Mouse (Mus musculus): Measurements from ENCODE around the gene Stab2. TPM values are rescaled to one million over a fixed set of nuclear protein-coding genes. Genes with fewer than 3 reads are reported as not detected.

Stab2 gene
- polyA plus RNA-seq, 1 experiment from 2014 or later, result 0.24 TPM

GRCm38 (mm10) chr10:86952696-86953095 is 55.1 kb downstream of the Stab2 start:
- Histone ChIP-seq H3K4me2 (replicated peaks; ENCODE audit: low read depth, low read length) (no peak overlapping the region), H3K27me3 (replicated peaks; ENCODE audit: insufficient read depth, low read length) (no peaks in the 10 kb centered on the region), H3K4me1 (ENCODE audit: insufficient read depth, low read depth, low read length) (no peaks in the 10 kb centered on the region), H3K27ac (ENCODE audit: low read length) (no peak overlapping the region), H3K9ac (replicated peaks; ENCODE audit: low read depth) (no peak overlapping the region), H3K36me3 (ENCODE audit: insufficient read depth, low read length) (no peaks in the 10 kb centered on the region), H3K4me3 (ENCODE audit: low read depth, low read length) (no peak overlapping the region), H3K9me3 (ENCODE audit: low read length) (no peaks in the 10 kb centered on the region)
- no peak for TF ChIP-seq EP300 (IDR thresholded peaks at IDR 0.05)
- TF ChIP-seq CTCF (IDR thresholded peaks at IDR 0.05), result peak; percentile 11; the same call in 1 of the 2 replicates
- ATAC-seq (no peak), DNase-seq (ENCODE audit: low spot score) (no peak)
- 71% methylated on average over 1 of the region's 1 CpGs for WGBS

- no peak for TF ChIP-seq CTCF (IDR thresholded peaks at IDR 0.05)
- TF ChIP-seq EP300 (IDR thresholded peaks at IDR 0.05), result no peak
- no peak overlapping the region for H3K27ac ChIP-seq (ENCODE audit: low read length)
- no peak for DNase-seq (ENCODE audit: low spot score)
- H3K27me3 ChIP-seq (replicated peaks; ENCODE audit: insufficient read depth, low read length), result no peaks in the 10 kb centered on the region
- H3K4me2 ChIP-seq (replicated peaks; ENCODE audit: low read depth, low read length), result no peak overlapping the region
- no peak overlapping the region for H3K4me3 ChIP-seq (ENCODE audit: low read depth, low read length)
- H3K9me3 ChIP-seq (ENCODE audit: low read length), result no peaks in the 10 kb centered on the region
- ATAC-seq, result no peak
- WGBS, result 78% methylated on average over 4 of the region's 4 CpGs
- H3K36me3 ChIP-seq (ENCODE audit: insufficient read depth, low read length), result no peaks in the 10 kb centered on the region
- no peaks in the 10 kb centered on the region for H3K4me1 ChIP-seq (ENCODE audit: insufficient read depth, low read depth, low read length)
- no peak overlapping the region for H3K9ac ChIP-seq (replicated peaks; ENCODE audit: low read depth)
Measured at GRCm38 (mm10) chr10:86950806-86951205, 57.0 kb downstream of the Stab2 start.

- ATAC-seq (no peak), DNase-seq (ENCODE audit: low spot score) (no peak)
- H3K9ac ChIP-seq (replicated peaks; ENCODE audit: low read depth), result no peak overlapping the region
- no peak overlapping the region for H3K4me2 ChIP-seq (replicated peaks; ENCODE audit: low read depth, low read length)
- no peak overlapping the region for H3K27ac ChIP-seq (ENCODE audit: low read length)
- no peaks in the 10 kb centered on the region for H3K27me3 ChIP-seq (replicated peaks; ENCODE audit: insufficient read depth, low read length)
- H3K4me3 ChIP-seq (ENCODE audit: low read depth, low read length), result no peak overlapping the region
- no peaks in the 10 kb centered on the region for H3K36me3 ChIP-seq (ENCODE audit: insufficient read depth, low read length)
- TF ChIP-seq CTCF (IDR thresholded peaks at IDR 0.05) (no peak), EP300 (IDR thresholded peaks at IDR 0.05) (no peak)
- no peaks in the 10 kb centered on the region for H3K4me1 ChIP-seq (ENCODE audit: insufficient read depth, low read depth, low read length)
- 69% methylated on average over 4 of the region's 4 CpGs for WGBS
- no peaks in the 10 kb centered on the region for H3K9me3 ChIP-seq (ENCODE audit: low read length)
Measured at GRCm38 (mm10) chr10:86949886-86950285, 57.9 kb downstream of the Stab2 start.

GRCm38 (mm10) chr10:86947541-86947940 is 60.3 kb downstream of the Stab2 start:
- 65% methylated on average over 2 of the region's 2 CpGs for WGBS
- ATAC-seq (no peak), DNase-seq (ENCODE audit: low spot score) (peak; percentile 23)
- Histone ChIP-seq H3K4me2 (replicated peaks; ENCODE audit: low read depth, low read length) (no peak overlapping the region), H3K4me1 (ENCODE audit: insufficient read depth, low read depth, low read length) (no peaks in the 10 kb centered on the region), H3K27ac (ENCODE audit: low read length) (no peak overlapping the region), H3K4me3 (ENCODE audit: low read depth, low read length) (no peak overlapping the region), H3K27me3 (replicated peaks; ENCODE audit: insufficient read depth, low read length) (no peaks in the 10 kb centered on the region), H3K9me3 (ENCODE audit: low read length) (no peaks in the 10 kb centered on the region), H3K36me3 (ENCODE audit: insufficient read depth, low read length) (no peaks in the 10 kb centered on the region), H3K9ac (replicated peaks; ENCODE audit: low read depth) (no peak overlapping the region)
- TF ChIP-seq CTCF (IDR thresholded peaks at IDR 0.05) (no peak), EP300 (IDR thresholded peaks at IDR 0.05) (no peak)

- H3K9ac ChIP-seq (replicated peaks; ENCODE audit: low read depth), result no peak overlapping the region
- no peaks in the 10 kb centered on the region for H3K27me3 ChIP-seq (replicated peaks; ENCODE audit: insufficient read depth, low read length)
- H3K9me3 ChIP-seq (ENCODE audit: low read length), result no peaks in the 10 kb centered on the region
- no peak overlapping the region for H3K4me3 ChIP-seq (ENCODE audit: low read depth, low read length)
- H3K27ac ChIP-seq (ENCODE audit: low read length), result no peak overlapping the region
- no peaks in the 10 kb centered on the region for H3K4me1 ChIP-seq (ENCODE audit: insufficient read depth, low read depth, low read length)
- 91% methylated on average over 4 of the region's 4 CpGs for WGBS
- DNase-seq (ENCODE audit: low spot score) (no peak), ATAC-seq (no peak)
- H3K4me2 ChIP-seq (replicated peaks; ENCODE audit: low read depth, low read length), result no peak overlapping the region
- no peaks in the 10 kb centered on the region for H3K36me3 ChIP-seq (ENCODE audit: insufficient read depth, low read length)
- no peak for TF ChIP-seq EP300 (IDR thresholded peaks at IDR 0.05)
- no peak for TF ChIP-seq CTCF (IDR thresholded peaks at IDR 0.05)
Measured at GRCm38 (mm10) chr10:86940591-86940990, 67.2 kb downstream of the Stab2 start.

GRCm38 (mm10) chr10:86934376-86934775 is 73.4 kb downstream of the Stab2 start:
- H3K9ac ChIP-seq (replicated peaks; ENCODE audit: low read depth), result no peak overlapping the region
- H3K9me3 ChIP-seq (ENCODE audit: low read length), result no peaks in the 10 kb centered on the region
- WGBS, result 36% methylated on average over 5 of the region's 6 CpGs
- H3K4me1 ChIP-seq (ENCODE audit: insufficient read depth, low read depth, low read length), result 0 out of 2 replicates have a peak, but pooled peaks cover 5% of the 10 kb centered on the region
- DNase-seq (ENCODE audit: low spot score) (no peak), ATAC-seq (no peak)
- no peak for TF ChIP-seq EP300 (IDR thresholded peaks at IDR 0.05)
- no peak for TF ChIP-seq CTCF (IDR thresholded peaks at IDR 0.05)
- H3K27ac ChIP-seq (ENCODE audit: low read length), result no peak overlapping the region
- H3K4me2 ChIP-seq (replicated peaks; ENCODE audit: low read depth, low read length), result no peak overlapping the region
- H3K27me3 ChIP-seq (replicated peaks; ENCODE audit: insufficient read depth, low read length), result no peaks in the 10 kb centered on the region
- H3K36me3 ChIP-seq (ENCODE audit: insufficient read depth, low read length), result no peaks in the 10 kb centered on the region
- H3K4me3 ChIP-seq (ENCODE audit: low read depth, low read length), result no peak overlapping the region

- no peaks in the 10 kb centered on the region for H3K27me3 ChIP-seq (replicated peaks; ENCODE audit: insufficient read depth, low read length)
- H3K4me2 ChIP-seq (replicated peaks; ENCODE audit: low read depth, low read length), result no peak overlapping the region
- WGBS, result 30% methylated on average over 3 of the region's 3 CpGs
- H3K27ac ChIP-seq (ENCODE audit: low read length), result no peak overlapping the region
- 0 out of 2 replicates have a peak, but pooled peaks cover 5% of the 10 kb centered on the region for H3K4me1 ChIP-seq (ENCODE audit: insufficient read depth, low read depth, low read length)
- H3K9me3 ChIP-seq (ENCODE audit: low read length), result no peaks in the 10 kb centered on the region
- no peak overlapping the region for H3K9ac ChIP-seq (replicated peaks; ENCODE audit: low read depth)
- TF ChIP-seq EP300 (IDR thresholded peaks at IDR 0.05), result 0 out of 2 replicates have a peak, but pooled peaks have one; percentile 7
- no peak for TF ChIP-seq CTCF (IDR thresholded peaks at IDR 0.05)
- DNase-seq (ENCODE audit: low spot score) (peak; percentile 23), ATAC-seq (peak; percentile 39; the same call in 1 of the 2 replicates)
- no peak overlapping the region for H3K4me3 ChIP-seq (ENCODE audit: low read depth, low read length)
- no peaks in the 10 kb centered on the region for H3K36me3 ChIP-seq (ENCODE audit: insufficient read depth, low read length)
Measured at GRCm38 (mm10) chr10:86933906-86934305, 73.9 kb downstream of the Stab2 start.

All from lung, postnatal 0 days (tissue).